Mouse (Mus musculus) liver, embryonic 14.5 days (tissue): ENCODE results near the gene Pklr.

ENCODE experiments used
- CTCF ChIP-seq: IDR thresholded peaks from 2 replicates; pipeline ENCODE4 v1.5.1; 2016; ENCODE audit warnings: antibody characterized with exemption, low read depth, control low read depth
- EP300 ChIP-seq: IDR thresholded peaks from 2 replicates; pipeline ENCODE4 v1.6.1; 2016; ENCODE audit warnings: antibody characterized with exemption, low read depth

GRCm38 (mm10) chr3:89163643-89164245 lies 27.8 kb downstream of the Pklr start:
- TF ChIP-seq CTCF: no peak
- no peak for TF ChIP-seq EP300
